Mouse (Mus musculus): ENCODE data around the gene Tmem270.

Tmem270 gene

DNA sequence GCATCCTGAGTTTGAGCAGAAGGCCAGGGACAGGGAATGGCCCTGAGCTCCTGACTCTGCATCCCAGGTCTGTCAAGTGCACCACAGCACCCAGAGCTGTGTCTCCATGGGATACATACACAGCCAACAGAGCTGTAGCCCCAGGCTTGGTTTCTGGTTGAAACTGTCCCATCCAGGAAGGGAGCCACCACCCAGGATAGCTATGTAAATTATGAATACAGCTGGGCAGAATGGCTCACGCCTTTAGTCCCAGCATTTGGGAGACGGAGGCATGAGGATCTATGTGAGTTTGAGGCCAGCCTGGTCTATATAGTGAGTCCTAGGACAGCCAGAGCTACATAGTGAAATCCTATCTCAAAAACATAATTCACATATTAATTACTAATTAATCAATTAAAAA lies 23.5 kb upstream of the Tmem270 start:
- DNase-seq (ENCODE audit: low spot score), result no peak

DNA sequence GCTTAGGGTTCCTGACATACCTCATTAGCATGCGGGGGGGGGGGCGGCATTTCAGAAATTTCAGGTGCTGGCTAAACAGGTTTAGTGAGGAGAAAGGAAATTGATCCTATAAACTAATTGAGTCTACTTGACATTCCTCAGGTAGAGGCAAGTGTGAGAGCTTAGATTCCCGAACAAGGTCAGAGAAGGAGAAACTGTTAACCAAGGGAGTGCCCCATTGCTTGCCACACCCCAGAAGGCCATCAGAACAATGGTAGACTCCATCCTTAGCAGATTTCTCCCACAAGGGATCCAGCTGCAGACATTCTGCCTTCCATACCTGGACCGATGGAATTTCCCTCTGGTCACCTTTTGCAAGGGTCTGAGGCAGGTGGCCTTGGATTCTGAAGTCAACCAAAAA lies 20.2 kb upstream of the Tmem270 start:
- DNase-seq (ENCODE audit: low spot score), result no peak

DNA sequence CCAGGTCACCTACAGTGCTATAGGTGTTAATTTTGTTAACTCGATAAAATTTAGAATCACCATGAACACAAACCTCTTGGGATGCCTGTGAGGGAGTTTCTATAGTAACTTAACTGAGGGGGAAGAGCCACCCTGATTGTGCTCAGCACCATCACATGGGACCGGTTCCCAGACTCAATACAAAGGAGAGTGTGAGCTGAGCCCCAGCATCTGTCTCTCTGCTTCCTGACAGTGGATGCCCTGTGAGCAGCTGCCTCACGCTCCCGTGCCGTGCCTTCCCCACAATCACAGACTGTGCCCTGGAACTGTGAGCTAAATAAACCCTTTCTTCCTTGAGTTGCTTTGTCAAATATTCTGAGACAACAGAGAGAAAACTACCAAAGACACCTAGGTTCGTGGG lies 16.6 kb upstream of the Tmem270 start:
- no peak for DNase-seq (ENCODE audit: low spot score)

DNA sequence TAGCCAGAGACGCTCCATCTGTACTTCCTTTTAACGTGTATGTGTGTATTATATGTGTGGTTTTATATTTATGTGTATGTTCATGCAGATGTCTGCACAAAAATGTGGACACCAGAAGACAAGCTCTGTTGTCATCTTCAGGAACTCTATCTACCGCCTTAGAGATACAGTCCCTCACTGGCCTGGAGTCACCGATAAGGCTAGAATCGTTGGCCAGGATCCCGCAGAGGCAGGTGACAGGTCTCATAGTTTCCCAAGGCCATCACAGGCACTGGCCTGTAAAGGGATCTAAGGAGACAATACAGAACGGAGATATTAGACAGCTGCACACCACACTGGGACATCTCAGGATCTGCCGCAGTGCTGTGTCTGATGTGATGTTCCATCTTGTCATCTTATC lies 14.6 kb upstream of the Tmem270 start:
- DNase-seq (ENCODE audit: low spot score), result no peak

DNA sequence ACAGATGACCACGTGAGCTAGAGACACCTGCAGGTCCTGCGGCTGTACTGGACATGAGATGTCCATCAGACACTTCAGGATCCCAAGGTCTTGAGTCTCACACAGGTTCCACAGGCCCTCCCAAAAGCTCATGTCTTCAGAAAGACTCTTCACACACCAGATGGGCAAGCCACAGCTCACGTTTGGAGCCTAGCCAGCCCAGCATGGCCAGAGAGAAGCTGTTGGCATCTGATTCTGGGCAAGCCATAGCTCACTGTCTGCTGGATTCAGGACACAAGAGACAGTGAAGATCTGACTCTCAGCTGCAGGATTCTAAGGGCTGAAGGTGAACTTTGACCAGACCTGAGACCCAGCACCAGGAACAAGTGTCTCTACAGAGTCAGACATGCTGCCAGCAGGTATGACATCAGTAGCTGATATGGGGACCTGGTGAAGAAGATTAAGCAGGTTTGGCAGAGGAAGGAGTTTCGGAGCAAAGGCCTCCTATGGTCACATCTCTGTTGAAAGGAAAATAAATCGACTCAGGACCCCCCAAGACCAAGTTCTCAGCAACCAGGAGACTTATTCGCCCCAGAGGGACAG lies 13.7 kb upstream of the Tmem270 start:
- no peak for DNase-seq (ENCODE audit: low spot score)

DNA sequence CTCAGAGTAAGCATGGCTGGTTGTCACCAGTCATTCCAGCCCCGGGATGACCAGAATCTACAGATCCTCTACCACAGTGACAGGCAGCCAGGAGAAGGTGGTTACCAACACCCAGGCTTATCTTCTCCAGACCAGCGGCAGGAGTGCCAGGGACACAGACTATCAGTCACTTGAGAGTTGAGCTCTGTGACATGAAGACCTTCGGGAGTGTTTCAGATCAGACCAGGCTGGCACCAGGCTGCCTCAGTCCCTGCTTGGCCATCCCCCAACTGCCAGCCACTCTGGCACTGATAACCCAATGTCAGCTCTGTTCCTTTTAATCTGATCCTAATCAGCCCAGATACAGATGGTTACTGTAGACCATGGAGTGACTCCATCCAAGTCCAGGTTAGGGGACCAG lies 12.6 kb upstream of the Tmem270 start:
- no peak for DNase-seq (ENCODE audit: low spot score)

DNA sequence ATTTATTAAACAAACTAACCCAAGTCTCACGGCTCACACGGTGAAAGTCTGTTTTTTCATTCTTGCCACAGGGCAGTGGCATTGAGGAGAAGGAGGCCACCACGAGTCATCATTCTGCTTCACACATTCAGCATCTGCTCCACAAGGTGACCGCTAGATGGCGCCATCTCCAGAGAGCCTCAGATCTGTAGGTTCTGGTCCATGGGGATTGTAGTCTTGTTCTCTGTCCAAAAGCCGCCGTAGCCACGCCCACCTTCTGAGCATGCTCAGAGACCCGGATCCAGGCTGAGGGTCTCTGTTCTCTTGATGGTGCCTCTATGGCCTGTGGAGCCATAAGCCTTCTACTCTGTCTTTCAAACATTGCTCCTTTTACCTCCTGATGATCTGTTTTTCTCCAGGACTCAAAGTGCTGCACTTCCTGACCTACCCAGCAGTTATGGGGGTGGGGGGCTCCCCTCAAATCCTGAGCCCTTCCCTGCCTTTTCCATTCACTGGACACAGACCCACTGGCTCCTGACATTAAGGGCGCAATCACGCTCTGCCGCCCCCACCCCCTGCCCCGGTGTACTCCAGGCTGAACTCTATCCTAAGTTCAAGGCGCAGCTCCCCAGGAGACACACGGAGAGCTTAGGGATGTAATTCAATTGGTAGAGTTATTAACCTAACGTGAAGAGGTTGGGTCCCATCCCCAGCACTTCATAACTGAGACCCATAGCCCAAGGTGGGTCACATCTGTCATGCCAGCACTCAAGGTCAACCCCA lies 11.7 kb upstream of the Tmem270 start:
- DNase-seq (ENCODE audit: low spot score), result peak; percentile 43

DNA sequence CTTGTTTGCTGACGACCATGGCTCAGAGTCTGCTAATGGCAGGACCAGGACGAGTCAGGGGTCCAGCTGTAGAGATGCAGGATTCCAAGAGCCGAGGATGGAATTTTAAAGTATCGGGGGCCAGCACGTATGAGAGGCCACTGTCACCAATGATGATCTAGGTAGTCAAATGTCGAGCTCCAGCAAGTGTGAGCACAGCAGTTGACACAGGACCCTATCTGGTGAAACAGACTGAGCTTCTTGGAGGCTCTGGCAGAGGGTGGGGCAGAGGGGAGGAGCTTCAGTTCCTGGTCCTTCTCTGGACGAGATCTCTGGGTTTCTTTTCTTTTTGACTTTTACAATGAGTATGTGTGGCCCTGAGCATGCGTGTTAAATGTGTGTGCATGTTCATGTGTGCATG lies 8.8 kb upstream of the Tmem270 start, which contains the start of gene Cldn13:
Cldn13 (minus strand) TSS at position 216 of the 400 bp plus-strand sequence.
- DNase-seq (ENCODE audit: low spot score), result no peak

DNA sequence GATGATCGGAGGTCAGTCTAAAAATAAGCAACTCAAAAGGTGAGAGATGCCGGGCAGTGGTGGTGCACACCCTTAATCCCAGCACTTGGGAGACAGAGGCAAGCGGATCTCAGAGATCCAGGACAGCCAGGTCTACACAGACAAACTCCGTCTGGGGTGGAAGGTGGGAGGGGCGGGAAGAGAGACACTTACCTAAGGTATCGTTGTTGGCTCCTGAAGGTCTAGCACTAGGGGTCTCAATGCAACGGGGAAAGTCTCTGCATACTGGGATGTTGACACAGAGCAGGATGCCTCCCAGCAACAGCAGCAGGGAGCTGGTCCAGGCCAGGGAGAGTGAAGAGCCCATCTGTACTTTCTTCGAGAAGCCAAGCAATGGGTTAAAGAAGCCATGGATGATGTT lies 8.0 kb upstream of the Tmem270 start:
- DNase-seq (ENCODE audit: low spot score), result no peak

DNA sequence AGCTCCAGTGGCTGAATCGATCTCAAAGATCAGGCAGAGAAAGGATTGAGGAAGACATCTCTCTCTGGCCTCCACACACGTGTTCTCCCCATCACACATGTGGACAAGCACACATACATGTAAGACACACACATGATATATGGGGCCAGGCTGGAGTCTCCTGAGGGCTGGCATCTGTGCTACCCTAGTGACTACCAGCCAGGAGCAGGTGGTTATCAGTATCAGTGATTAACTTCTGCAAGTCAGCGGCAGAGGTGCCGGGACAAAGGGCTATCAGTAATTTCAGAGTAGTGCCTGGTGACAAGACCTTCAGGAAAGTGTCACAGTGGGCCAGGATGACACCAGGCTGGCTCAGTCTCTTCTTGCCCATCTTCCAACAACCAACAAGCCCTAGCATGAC lies 7.2 kb upstream of the Tmem270 start:
- DNase-seq (ENCODE audit: low spot score), result no peak

DNA sequence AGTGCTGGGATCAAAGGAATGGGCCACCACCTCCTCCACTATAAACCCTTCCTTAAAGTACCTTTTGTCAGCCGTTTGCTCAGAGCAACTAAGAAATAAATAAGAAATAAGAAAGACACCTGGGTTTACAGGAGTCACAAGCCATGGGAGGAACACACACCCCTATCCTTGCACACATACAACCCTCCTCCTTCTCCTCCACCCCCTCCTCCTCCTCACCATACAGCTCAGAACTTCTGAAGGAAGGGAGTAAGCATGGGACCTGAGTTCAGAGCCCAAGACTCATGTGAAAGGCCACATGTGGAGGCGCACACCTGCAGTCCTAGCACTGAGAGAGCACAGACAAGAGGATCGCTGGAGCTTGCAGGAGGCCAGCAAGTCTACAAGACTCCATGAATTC lies 6.8 kb upstream of the Tmem270 start:
- DNase-seq (ENCODE audit: low spot score), result no peak

DNA sequence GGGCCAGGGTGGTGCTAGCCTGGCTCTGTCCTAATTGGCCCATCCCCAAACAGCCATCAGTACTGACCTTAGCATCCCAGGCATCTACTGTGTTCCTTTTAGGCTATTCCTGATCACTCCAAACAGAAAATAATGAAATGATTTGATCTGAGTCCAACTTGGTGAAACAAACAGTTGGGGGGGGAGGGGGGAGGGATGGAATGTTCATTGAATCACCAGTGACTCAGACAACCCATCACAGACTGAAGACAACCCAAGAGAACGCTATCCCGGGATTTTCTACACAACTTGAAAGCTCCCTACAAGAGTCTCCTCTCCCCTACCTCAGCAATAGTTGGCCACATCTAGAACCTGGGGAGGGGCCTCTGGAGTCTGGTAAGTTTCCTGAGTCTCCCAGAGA lies 5.4 kb upstream of the Tmem270 start:
- no peak for DNase-seq (ENCODE audit: low spot score)

DNA sequence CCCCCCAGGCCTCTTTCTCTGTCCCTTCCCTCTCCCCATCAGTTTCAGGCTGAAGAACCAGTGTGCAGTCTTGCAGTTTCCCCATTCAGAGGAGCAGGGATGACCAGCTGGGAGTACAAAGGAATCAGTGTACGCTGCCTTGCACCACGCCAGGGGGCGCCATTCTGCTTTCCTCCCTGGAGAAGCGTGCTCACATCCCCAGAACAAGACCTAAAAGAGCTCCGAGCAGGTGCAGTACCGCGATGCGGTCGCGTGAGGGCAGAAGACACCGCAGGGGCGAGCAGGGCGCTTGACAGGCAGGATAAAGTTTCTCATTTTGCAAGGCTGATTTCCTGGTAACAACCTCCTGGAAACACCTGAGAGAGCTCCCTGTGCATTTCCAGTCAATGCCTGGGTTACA lies 602 bp upstream of the Tmem270 start:
- peak; percentile 94 for DNase-seq (ENCODE audit: low spot score)

DNA sequence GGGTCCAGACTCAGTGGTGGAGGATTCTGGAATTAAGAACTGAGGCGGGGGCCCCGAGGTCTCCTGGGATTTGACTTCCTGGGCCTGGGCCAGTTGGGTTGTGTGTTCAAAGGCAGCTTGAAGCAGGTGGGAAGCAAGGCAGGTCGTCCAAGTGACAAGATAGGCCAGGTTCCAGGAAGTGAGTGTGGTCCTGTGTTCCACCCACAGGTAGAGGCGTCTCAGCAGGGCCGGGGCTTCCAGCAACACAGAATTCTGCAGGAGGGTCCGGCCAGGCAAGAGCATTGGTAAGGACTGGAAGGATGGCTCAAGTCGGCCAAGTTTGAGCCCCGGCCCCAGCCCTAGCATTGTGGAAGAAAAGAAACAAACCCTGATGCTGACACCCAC lies 4.9 kb downstream of the Tmem270 start:
- no peak for DNase-seq (ENCODE audit: low spot score)

DNA sequence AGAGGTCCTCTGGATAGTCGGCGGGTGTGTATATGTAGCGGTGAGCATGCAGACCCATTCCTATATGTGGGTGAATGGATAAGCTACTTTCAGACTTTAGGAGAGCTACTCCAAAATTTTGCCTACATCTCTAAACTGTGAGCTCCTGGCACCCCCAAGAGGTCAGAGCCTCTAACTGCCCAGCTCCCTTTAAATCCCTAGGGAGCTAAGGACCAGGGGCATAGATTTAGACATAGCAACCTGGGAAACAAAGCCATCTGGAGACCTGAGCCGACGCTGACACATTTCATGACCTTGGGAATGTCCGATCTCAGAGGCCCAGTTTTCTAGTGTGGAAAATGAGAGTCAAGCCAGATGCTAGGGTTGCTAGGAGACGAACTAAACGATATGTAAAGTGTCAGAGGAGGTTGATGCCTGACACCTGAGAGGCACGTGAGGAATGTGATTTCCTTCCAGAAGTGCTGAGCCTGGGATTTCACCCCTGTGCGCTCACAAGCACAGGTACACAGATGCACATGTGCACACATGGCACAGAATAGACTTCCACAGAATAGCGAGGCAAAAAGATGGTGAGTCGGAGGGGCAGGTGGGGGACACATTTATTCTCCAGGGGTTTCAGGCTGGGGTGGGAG lies 5.4 kb downstream of the Tmem270 start:
- DNase-seq (ENCODE audit: low spot score), result peak; percentile 23

DNA sequence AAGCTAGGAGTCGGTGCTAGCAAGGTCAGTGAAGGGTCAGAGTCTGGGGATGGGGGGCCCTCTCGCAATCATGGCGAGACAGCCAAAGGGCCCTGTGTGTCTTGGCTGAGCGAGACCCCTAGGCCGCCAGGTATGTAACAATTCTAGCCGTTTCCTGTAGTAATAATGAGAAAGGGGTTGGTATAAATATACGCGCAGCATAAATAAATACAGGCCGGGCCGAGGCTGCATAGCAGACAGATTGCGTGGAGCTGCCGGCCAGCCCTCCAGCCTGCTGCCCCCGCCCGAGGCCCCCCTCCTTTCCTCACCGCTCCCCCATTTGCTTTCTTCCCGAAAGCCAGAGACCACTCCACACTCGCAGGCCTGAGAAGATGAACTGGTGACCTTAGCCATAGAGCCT lies 8.9 kb downstream of the Tmem270 start:
- no peak for DNase-seq (ENCODE audit: low spot score)

DNA sequence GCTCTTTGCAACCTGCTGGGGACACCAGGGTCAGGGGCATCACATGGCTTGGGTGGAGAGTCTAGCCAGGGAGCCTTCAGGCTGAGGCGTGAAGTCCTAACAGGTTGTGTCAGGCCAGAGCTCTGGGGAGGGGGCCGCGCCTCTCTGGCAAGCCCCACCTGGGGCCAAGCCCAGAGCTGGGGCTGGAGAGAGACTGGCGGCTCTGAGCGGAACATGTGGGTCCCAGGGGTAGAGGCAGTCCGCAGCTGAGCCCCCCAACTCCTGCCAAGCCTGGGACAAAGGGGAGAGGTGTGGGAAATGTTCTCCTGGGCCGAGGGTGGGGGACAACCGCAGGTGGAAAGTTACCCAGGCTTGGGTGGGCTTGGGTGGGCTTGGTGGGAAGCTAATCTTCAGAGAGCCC lies 9.6 kb downstream of the Tmem270 start:
- no peak for DNase-seq (ENCODE audit: low spot score)

DNA sequence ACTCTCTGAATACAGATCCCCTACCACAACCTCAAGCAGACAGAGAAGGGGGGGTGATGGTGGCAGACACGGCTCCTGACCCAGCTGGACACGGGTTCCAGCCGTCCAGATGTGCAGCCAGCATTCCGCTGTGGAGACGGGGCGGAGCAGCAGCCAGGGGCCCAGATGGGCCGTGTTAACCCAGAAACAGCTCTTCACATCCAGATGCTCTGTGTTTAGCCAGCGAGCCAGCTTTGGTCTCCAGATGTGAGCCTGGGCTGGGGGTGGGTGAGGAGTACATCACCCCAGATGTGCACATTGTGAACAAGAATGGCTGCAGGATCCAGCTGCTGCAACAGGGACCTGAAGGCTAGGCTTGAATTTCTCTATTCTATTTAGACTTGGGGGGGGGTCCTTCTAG lies 11.2 kb downstream of the Tmem270 start:
- DNase-seq (ENCODE audit: low spot score), result no peak

DNA sequence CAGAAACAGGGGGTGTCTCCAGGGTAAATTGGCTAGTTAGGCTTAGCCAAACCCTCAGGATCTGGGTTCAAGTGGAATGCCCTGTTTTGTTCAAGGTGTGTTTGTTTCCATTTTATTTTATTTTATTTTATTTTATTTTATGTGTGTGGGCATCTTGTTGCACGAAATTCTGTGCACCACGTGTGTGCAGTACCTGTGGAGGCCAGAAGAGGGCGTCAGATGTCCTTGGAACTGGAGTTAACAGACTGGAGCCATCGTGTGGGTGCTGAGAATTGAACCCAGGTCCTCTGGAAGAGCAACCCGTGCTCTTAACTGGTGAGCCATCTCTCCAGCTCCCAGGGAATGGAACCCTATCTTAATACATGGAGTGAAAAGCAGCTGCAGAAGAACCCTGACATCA lies 13.8 kb downstream of the Tmem270 start:
- no peak for DNase-seq (ENCODE audit: low spot score)

DNA sequence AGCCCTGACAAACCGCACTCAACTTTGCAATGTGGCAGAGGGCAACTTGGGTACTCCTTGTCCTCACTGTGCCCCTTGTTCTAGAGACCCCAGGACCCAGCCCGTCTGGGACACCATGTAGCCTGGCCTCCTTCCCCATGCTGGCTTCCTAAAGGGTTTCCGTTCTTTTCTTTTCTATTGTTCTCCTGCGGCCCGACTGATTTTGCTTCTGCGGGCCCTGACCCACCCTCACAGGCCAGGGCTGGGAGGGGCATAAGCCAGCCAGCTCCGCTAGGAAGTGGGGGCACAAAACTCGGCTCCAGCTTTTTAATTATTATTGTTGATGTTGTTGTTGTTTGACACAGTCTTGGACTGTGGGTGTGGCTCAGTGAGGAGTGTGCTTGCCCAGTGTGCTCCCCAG lies 15.0 kb downstream of the Tmem270 start:
- no peak for DNase-seq (ENCODE audit: low spot score)

DNA sequence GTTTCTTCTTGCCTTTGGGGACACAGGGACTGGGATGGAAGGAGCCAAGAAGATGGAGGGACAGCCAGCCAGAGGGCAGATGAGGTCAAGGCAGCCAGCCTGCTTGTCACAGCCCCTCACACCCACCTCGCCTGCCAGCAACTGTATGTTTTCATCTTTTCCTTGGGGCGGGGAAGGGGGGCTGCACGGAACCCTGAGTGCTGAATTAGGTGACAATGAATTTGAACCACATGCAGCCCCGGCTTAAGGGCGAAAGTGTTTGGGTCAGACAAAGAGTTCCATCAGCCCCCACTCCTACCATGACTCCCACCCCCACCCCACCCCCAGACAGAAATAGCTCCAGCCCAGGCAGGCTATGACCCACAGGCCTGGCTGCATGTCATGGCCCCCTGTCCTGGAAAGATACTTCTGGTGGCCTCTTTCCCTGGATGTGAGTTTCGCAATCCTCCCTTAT lies 15.9 kb downstream of the Tmem270 start:
- no peak for DNase-seq (ENCODE audit: low spot score)

DNA sequence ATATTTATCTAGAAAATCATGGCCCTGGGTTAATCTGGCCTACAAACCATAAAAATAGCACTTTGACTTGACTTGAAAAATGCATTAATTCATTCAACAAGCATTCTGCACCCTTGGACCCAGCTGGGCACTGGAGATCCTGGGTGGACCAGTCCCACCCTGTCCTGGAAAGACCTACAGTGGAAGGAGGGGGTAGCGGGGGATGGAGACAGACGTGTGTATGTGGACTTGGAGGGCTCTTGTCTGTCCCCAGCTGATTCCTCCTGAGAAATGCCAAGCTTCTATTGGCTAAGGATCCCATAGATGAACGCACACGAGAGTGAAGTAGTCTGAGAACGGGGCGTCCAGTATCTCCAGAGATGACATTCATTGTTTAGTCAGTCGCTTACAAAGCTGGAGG lies 18.0 kb downstream of the Tmem270 start:
- no peak for DNase-seq (ENCODE audit: low spot score)

All from layer of hippocampus, adult 11-12 months (tissue).